Mouse (Mus musculus): ENCODE data around the gene H2afv.

DNA sequence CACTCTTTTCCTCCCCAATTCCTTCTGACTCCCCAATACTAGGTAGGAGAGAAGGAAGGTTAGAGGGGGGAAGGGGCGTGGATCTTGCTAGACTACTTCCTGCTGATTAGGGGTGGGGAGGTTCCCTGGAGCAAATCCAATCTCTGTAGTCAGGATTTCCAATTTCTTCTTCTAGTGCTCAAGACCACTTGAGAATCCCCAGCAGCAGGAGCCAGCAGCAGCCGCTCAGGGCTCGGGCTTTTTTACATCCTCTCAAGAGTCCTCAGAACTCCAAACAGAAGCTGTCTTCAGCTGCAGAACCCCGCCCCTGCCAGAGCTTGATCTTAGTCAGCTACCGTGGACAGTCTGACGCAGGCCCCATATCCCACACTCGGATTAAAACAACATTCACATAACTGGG is 43.3 kb upstream of the H2afv start:
- TF ChIP-seq POLR2A (IDR thresholded peaks at IDR 0.05; ENCODE audit: borderline replicate concordance, extremely low read depth, low read depth, low read length) (no peak), CTCF (IDR thresholded peaks at IDR 0.05; ENCODE audit: insufficient read depth, low read length) (no peak)
